Mouse (Mus musculus) brain, embryonic 14.5 days (tissue): ENCODE results near the gene Fam216b.

Experiments
- CTCF ChIP-seq: fragments of 200-500 bp; IDR thresholded peaks from 2 replicates; pipeline ENCODE4 v1.5.1; 2012; ENCODE audit warnings: inconsistent platforms, mild to moderate bottlenecking, moderate library complexity, borderline replicate concordance; ENCODE audit not compliant: insufficient read depth, insufficient read length; ENCODE audit errors: extremely low read depth
- POLR2A ChIP-seq: fragments of 200-500 bp; IDR thresholded peaks from 2 replicates; pipeline ENCODE4 v1.6.1; 2012; ENCODE audit warnings: mild to moderate bottlenecking, inconsistent platforms, borderline replicate concordance; ENCODE audit not compliant: poor library complexity, insufficient read depth, insufficient read length, severe bottlenecking; ENCODE audit errors: extremely low read depth

DNA sequence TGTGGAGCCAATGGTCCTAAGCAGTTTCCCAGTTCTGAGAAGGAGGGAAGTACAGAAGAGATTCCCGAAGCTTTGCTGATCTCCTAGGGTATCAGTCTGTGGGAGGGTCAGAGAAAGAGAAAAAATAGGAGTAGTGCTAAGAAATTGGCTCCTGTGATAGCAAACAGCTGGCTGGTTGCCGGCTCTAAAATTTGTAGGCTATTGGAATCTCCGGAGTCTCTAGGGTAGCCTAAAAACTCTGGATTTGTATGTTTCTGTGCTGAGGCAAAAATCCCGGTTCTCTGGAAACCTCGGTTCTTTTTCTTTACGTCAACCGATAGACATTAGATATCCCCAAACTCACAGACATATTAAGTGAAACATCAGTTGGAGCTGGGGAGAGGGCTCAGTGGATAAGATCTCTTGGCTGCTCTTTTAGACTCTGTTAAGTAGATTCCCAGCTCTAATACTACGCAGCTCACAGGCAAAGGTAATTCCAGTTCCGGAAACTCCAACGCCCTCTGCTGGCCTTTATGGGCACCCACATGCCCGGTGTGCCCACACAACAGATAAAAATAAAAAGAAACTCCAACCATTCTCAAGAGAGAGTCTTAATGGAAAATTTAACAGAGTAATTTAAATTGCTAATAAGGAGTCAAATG is 46.8 kb downstream of the Fam216b start:
- TF ChIP-seq CTCF (peak; percentile 28; the same call in 1 of the 2 replicates), POLR2A (no peak)
